Mouse (Mus musculus) G1E-ER4 (cell line): Measurements from ENCODE around the gene Palld. TPM values are rescaled to one million over a fixed set of nuclear protein-coding genes. Genes with fewer than 3 reads are reported as not detected.

Experiments
- GATA1 ChIP-seq: IDR thresholded peaks from one replicate; pipeline ENCODE4 v1.8.0; 2012; ENCODE audit warnings: low read length, inconsistent platforms
- polyA plus RNA-seq: library from polyadenylated mRNA; stranded (reverse); fragments of >175 nt; gene quantifications from 2 replicates; pipeline ENCODE4 v1.2.3, GENCODE M21; 2012

The Palld gene
- polyA plus RNA-seq, 1 experiment: not detected

DNA sequence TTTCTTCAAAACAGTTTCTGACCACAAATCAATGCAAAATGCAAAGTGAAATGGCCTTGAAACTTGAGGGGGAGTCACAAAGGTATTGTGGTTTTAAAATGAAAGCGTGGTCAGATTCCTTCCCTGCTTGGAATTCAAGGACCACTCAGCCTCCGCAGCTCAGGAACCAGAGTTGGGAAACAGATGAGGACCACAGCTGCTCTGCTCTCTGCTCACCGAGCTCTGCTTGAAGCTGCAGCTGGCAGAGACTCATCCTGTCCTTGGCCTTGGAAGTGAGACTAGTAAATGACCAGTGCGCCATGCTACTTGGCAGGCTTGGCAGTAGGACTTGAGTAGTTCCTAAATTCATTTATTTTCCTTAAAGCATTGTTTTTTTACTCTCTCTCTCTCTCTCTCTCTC, 239.7 kb downstream of the Palld start:
- no peak for TF ChIP-seq GATA1

DNA sequence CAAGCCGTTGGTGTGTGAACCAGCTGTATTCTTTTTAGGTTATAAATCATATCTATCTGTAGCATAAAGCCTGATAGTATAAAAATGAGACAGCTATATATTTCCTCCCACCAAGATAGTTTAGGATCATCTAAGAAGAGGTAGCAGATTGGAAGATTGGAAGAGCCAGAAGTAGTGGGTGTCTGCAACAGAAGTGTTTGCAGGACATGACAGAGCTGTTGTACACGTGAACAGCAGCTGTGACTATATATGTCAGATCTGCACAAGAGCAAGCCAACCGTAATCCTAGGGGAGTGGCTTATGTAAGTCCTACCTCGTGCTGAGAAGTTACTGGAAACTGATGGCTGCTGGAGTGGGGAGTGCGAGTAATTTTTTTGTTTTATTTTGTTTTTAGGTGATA, 240.9 kb downstream of the Palld start:
- no peak for TF ChIP-seq GATA1

DNA sequence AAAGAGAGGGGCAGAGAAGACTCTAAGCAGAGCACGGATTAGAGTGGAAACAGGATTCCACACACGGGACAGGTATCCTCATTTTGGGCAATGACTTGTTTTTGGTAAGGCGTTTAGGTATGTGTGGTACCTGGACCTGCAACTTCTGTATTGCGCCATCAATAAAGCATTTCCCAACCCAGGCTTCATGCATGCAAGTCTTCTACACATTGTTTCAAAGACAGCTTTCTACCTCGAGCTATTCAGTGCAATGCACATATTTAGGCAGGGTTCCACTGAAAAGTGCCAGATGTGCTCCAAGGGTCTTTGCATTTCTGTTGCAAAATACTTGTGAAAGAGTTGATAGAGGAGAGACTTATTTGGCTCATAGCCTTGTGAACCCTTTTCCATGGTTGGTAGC, 241.5 kb downstream of the Palld start:
- TF ChIP-seq GATA1: no peak

DNA sequence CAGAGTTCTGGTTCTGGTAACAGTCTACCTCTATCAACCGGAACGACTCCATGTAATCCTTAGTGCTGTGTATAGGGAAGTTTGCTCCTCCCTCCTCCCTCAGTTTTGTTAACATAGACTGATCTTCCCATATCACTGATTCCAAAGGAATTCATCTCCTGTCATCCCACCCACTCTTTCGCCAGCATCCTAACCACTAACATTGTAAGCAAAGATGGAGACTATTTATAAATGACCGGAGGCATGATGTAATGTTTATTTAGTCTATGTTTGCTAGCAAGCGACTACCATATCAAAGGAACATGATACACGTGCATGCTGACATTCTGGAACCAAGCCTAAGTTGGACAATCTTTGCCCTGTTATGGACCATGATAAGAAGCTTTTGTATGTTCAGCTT, 250.5 kb downstream of the Palld start:
- TF ChIP-seq GATA1: no peak

DNA sequence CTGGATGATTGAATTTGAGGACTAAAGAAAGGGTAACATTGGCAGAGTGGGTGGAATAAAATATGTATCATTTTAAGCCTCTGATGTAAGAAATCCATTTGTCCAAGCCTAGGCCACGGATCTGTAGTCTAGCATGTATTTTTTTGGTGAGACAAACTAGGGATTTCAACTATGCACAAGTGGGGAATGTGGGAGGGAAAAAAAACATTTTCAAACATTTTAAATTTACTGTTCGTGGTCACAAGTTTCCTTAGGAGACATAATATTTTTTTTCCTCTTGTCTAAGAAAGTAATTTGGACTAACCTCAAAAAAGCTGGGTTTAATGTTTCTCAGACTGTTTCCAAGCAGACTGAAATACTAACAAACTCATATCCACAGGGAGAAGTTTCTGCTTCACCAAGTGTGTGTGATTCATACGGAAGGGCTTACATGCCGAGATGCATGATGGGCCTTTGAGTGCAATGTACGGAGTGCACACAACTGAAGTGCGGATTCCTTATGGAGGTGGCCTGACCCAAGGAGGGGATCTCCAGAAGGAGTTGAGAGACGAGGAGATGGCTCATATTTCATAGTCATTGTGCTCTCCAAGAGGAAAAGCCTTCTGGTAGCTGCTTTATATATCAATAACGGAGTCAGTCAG, 256.2 kb downstream of the Palld start:
- no peak for TF ChIP-seq GATA1

DNA sequence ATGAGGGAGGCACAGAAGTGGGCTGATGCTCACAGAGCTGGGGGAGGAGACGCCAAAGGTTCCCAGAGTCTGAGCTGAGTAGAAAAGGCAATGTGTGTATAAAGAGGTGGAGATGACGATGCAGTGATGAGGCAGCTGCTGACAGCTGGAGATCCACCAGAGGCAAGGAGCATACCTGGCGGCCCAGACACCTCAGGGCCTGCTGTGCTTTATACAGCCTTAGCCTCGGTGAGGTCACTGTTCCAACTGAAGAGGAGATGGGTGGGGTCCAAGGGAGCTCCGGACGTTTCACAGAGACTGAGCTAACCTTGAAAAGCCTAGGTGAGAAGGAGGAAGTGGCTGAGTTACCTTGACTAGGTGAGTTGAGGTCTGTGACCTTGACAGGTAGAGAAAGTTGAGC, 256.8 kb downstream of the Palld start:
- TF ChIP-seq GATA1: no peak

DNA sequence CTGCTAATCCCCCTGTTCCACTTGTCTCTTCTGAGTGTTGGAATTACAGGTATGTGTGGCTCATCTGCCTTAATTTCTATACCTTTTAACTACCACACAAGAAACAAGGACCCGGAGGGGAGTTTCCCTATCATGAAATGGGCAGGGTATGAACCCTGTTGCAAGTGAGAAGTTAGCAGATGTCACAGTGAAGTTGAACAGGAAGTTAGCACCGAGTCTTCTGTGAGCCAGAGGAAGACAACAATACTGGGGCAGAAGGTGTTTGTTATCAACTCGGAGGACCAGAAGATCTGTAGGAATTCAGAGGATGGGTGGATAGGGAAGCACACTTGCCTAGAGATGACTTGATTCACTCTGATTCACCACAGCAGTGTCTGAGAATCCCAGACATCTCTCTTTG, 259.3 kb downstream of the Palld start:
- TF ChIP-seq GATA1: no peak

DNA sequence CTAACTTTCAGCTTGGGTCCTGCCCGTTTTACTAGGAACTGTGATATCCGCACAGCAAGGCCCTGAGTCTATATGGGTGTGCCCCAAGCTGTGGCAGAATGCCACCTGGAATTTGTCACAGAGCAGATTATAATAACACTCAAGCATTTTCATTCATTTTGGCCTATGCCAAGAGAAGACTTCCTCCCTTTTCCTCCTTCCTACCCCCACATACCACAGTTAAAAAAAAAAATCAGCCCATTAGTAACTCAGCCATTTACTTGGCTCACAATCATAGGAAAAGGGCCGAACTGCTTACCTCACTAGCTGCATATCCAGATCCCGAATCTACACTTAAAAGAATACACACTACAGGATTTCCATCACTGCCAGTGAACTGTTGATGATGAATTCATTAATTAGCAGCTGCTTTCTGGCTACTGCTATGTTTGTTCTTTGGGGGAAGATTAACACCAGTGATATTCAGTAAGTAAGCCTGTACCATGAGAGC, 260.1 kb downstream of the Palld start:
- no peak for TF ChIP-seq GATA1

DNA sequence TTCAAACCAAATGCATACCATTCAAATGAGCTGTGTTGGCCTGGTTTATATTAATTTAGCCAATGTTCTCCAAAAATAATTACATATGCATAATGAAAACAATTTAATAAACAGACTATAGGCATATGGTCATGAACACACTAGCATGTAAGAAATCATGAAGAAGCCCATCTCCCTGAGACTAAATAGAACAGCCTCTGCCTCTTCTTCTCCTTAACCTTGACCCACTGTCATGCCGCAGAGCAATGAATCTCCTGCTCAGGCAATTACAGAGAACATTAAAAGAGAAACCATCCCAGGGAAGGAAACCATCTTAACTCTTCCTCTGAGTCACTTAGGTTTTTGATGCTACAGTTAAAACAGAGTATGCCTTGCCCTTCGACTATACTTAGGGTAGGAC, 262.9 kb downstream of the Palld start:
- TF ChIP-seq GATA1: no peak

DNA sequence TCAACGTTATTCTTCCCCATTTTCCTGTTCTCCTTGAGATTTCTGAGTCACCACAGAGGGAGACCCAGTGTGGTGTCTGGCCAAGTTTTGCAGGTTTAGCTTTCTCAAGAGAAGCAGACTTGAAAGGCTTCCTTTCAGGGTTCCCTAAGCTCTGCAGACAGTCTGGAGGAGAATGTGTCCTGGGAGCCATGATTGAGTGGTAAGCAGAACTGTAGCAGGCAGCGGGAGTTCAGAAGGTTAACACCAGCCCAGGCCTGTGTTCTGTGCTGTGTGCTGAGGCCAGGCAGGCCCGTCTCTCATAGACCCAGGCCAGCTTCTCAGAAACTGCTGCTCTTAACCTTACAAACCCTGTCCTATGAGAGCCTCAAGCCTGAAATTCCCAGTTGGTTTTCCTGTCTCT, 263.5 kb downstream of the Palld start:
- TF ChIP-seq GATA1: no peak

DNA sequence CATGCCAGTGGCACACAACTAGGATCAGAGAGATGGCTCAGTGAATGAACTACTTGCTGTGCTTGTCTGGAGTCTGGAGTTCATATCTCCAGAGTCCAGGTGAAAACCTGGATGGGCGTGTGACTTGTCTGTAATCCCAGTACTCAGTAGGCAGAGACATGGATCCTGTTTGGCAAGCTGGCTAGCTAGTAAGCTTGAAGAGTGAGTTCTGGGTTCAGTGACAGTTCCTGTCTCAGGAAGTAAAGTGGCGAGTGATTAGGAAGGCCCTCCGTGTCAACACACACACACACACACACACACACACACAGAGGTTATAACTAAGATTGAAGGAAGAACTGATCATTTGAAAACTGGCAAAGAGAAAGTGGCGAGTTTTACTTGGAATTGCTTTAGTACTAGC, 264.8 kb downstream of the Palld start:
- TF ChIP-seq GATA1: no peak

DNA sequence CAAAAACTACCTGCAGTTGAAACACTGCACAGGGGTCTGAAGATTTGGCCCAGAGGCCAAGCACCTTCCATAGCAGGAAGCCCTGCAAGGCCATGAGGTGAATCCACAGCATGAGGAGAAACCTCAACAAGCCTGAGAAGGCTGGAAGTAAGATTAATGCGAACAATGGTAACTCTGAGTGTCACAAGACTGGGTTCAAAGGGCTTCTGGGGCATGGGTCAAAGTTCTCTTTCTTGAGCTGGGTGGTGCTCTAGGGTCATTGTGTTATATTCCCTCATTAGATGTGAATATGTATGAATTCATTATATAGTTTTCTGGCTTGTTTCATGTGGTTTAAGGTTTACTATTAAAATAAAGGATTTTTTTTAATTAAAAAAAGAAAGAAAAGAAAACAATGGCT, 267.7 kb downstream of the Palld start:
- no peak for TF ChIP-seq GATA1

DNA sequence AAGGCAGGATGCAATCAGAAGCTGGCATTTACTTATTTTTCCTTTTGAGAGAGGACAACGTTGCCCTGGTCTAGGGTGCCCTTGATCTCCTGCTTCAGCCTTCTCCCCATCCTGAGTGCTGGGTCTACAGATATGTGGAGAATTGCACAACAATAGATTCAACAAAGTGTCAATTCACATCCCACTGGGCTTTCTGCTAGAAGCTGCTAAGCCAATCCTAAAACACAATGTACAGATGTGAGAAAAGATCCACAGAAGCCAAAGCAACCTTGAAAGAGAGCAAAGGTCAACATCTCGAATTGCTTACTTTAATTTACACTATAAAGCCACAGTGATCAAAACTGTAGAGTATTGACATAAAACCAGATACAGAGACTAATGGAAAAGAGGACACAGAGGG, 270.2 kb downstream of the Palld start:
- TF ChIP-seq GATA1: no peak

DNA sequence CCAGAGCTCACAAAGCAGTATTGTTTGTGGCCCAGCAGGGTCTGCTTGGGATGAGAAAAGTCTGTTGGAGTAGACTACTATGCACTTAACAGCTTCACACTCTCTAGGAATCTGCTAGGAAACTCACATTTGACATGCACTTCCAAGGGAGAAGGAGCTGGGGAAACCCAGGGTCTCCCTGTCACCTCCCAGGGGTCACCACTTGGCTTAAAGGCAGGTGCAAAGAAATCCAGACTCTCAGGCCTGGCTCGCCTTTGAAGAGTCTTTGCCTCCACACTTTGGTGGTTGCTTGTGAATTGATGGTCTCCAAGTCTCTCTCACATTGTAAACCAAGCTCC, 272.9 kb downstream of the Palld start:
- no peak for TF ChIP-seq GATA1

DNA sequence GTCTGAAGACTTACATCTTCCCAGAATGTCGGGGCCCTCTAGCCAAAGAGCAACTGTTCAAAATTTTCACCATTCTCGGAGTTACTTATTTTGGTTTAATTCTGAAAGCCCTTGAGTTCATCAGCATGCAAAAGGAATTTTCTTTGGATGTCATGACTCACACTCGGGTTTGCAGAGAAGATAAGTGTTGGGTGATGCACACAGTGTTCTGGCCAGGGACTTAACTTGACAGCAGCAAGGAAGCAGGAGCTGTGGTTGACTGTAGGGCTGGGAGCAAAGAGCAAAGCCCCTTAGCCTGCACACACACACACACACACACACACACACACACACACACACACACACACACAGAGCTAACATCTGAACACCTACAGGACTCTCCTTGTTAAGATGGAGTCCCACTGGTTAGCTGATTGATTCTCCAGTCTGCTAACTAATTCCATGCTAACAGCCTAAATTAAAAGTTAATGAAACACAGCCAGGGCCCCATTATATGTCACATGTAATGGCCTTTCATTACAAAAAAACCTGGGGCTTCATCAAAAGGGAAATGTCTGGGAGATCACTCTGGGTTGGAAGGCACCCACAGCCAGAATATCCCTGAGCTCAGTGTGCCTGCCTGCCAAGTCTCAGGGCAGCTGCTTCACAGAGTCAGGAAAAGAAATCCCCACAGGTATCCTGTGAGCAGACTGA, 273.4 kb downstream of the Palld start:
- no peak for TF ChIP-seq GATA1

DNA sequence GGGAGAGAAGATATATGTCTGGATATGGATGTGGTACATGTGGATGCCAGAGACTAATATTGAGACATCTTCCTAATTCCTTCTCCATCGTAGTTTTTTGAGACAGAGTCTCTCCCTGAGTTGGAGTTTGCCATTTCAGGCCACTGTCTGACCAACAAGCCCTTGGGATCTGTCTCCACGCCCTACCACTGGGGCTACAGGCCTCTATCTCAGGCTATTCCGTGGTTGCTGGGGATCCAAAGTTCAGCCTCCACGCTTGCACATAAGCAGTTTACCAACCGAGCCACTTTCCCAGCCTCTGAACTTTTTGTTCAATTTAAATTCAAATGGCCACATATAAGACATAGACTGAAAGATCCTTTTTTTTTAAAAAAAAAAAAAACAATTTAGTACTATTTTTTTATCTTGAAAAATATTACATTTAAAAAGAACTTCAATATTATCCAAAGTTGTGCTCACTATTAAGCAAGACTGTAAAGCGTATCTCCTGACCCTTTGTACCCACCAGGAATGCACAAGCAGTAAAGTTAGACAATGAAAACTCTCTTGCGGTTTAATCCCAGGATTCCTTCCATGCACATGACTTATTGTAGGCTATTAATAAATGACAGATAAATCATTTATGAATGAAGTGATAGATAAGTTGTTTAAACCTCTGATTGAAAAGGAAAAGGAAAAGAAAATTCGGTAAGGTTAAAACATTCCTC, 276.1 kb downstream of the Palld start:
- no peak for TF ChIP-seq GATA1

DNA sequence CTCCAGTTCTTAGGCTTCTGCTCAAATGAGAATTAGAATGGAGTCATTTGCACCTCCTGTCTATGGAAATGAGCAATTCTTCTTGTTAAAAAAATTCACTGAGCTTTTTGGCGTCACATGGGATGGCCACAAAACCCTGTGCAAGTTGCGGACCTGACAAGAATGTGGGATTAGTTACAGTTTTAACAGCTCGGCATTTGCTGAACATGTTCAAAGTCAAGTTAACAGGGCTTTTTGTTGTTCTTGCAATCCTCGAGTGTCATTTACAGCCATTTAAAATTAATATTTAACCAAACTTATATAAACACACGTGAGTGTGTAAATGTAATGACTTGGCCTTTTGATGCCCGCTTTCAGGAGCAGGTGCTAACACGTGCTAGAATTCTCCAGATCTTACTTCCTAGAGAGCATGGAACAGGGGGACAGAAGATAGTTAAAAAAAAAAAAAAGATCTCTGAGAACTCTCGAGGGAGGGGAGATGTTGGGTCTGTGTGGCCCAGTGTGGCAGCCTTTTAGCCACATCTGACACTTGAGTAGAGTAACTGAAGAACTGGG, 276.8 kb downstream of the Palld start:
- no peak for TF ChIP-seq GATA1
